Mouse (Mus musculus) midbrain, embryonic 14.5 days (tissue): ENCODE data around the gene Ak5. TPM values are rescaled to one million over a fixed set of nuclear protein-coding genes. Genes with fewer than 3 reads are reported as not detected.
A peak's percentile ranks its signal among the peaks of the same experiment; 100 is the strongest.

Experiments used
- ATAC-seq: fragments of 200-750 bp; cut with Nextera tagmentation; 2 replicates; pipeline ENCODE4 v1.8.0; 2017; ENCODE audit warnings: moderate number of reproducible peaks, moderate library complexity; ENCODE audit not compliant: low FRiP score, low TSS enrichment
- DNase-seq: peaks from one replicate; pipeline ENCODE4 v3.0.0-alpha.2; 2015
- H3K27ac ChIP-seq: fragments of 300-500 bp; sonication (generic); replicated peaks from 2 replicates; pipeline ENCODE4 v1.5.1; 2014; ENCODE audit warnings: mild to moderate bottlenecking, low read depth, low read length, moderate library complexity
- H3K27me3 ChIP-seq: fragments of 300-500 bp; sonication (generic); 2 replicates; pipeline ENCODE4 v1.6.1; 2014; ENCODE audit warnings: low read length, control low read depth, mixed read lengths; ENCODE audit not compliant: control insufficient read depth, insufficient read depth
- H3K36me3 ChIP-seq: fragments of 300-500 bp; sonication (generic); 2 replicates; pipeline ENCODE4 v1.6.1; 2014; ENCODE audit warnings: low read length, control low read depth; ENCODE audit not compliant: control insufficient read depth, insufficient read depth
- H3K4me1 ChIP-seq: fragments of 300-500 bp; sonication (generic); 2 replicates; pipeline ENCODE4 v1.6.1; 2014; ENCODE audit warnings: mild to moderate bottlenecking, antibody characterized with exemption, low read length, control low read depth; ENCODE audit not compliant: control insufficient read depth, insufficient read depth
- H3K4me2 ChIP-seq: fragments of 300-500 bp; sonication (generic); 2 replicates; pipeline ENCODE4 v1.6.1; 2014; ENCODE audit warnings: mild to moderate bottlenecking, low read length, moderate library complexity
- H3K4me3 ChIP-seq: fragments of 300-500 bp; sonication (generic); replicated peaks from 2 replicates; pipeline ENCODE4 v1.5.1; 2014; ENCODE audit warnings: low read depth, low read length
- H3K9ac ChIP-seq: fragments of 300-500 bp; sonication (generic); replicated peaks from 2 replicates; pipeline ENCODE4 v1.6.1; 2014; ENCODE audit warnings: mild to moderate bottlenecking, low read length, moderate library complexity
- H3K9me3 ChIP-seq: fragments of 300-500 bp; sonication (generic); 2 replicates; pipeline ENCODE4 v1.6.1; 2016; ENCODE audit warnings: low read length, control low read depth, mixed read lengths; ENCODE audit not compliant: control insufficient read depth
- WGBS: fragments of 180-500 bp; shearing (Covaris S2); extraction: QIAGEN DNeasy Blood & Tissue Kit; methylation state at CpG from one replicate; pipeline ENCODE4 v1.1.7; 2014; 5-methylcytosine and 5-hydroxymethylcytosine counted together
- polyA plus RNA-seq: library from polyadenylated mRNA; unstranded; fragments of >200 nt; fragmentation: Nextera tagmentation; extraction: Ambion mirVana; gene quantifications from 2 replicates; pipeline ENCODE4 v1.2.1, GENCODE M21; 2014

Gene Ak5
- polyA plus RNA-seq, 1 experiment from 2014 or later = 9.2 TPM

- ATAC-seq (peak; percentile 54), DNase-seq (peak; percentile 72)
- no peaks in the 10 kb centered on the region for H3K9me3 ChIP-seq
- H3K36me3 ChIP-seq = no peaks in the 10 kb centered on the region
- H3K27me3 ChIP-seq = no peaks in the 10 kb centered on the region
- peak overlapping the region; percentile 9; the same call in 1 of the 2 replicates for H3K9ac ChIP-seq
- H3K4me3 ChIP-seq = peak overlapping the region; percentile 20
- H3K4me1 ChIP-seq = peaks cover 7% of the 10 kb centered on the region; the same call in 1 of the 2 replicates
- no peak overlapping the region for H3K27ac ChIP-seq
- WGBS = 5% methylated on average over 23 of the region's 23 CpGs
- peak overlapping the region; percentile 51 for H3K4me2 ChIP-seq
Measured at GRCm38 (mm10) chr3:152477796-152478527, 190.2 kb downstream of the Ak5 start.

GRCm38 (mm10) chr3:152475894-152476293 lies 192.3 kb downstream of the Ak5 start:
- no peaks in the 10 kb centered on the region for H3K36me3 ChIP-seq
- no peak overlapping the region for H3K9ac ChIP-seq
- DNase-seq (no peak), ATAC-seq (no peak)
- no peak overlapping the region for H3K4me3 ChIP-seq
- H3K27ac ChIP-seq = no peak overlapping the region
- no peaks in the 10 kb centered on the region for H3K27me3 ChIP-seq
- H3K9me3 ChIP-seq = no peaks in the 10 kb centered on the region
- WGBS = 97% methylated on average over 3 of the region's 3 CpGs
- peaks cover 7% of the 10 kb centered on the region; the same call in 1 of the 2 replicates for H3K4me1 ChIP-seq
- no peak overlapping the region for H3K4me2 ChIP-seq

GRCm38 (mm10) chr3:152475278-152475669 lies 192.9 kb downstream of the Ak5 start:
- Histone ChIP-seq H3K4me1 (peaks cover 7% of the 10 kb centered on the region; the same call in 1 of the 2 replicates), H3K27me3 (no peaks in the 10 kb centered on the region), H3K27ac (no peak overlapping the region), H3K36me3 (no peaks in the 10 kb centered on the region), H3K9me3 (no peaks in the 10 kb centered on the region), H3K4me3 (no peak overlapping the region), H3K4me2 (no peak overlapping the region), H3K9ac (no peak overlapping the region)
- DNase-seq = no peak
- ATAC-seq = no peak
- 86% methylated on average over 1 of the region's 1 CpGs for WGBS

- no peak for ATAC-seq
- peaks cover 7% of the 10 kb centered on the region; the same call in 1 of the 2 replicates for H3K4me1 ChIP-seq
- WGBS = 60% methylated on average over 15 of the region's 15 CpGs
- peak; percentile 83 for DNase-seq
- H3K36me3 ChIP-seq = no peaks in the 10 kb centered on the region
- no peak overlapping the region for H3K4me2 ChIP-seq
- H3K27ac ChIP-seq = no peak overlapping the region
- no peak overlapping the region for H3K9ac ChIP-seq
- H3K4me3 ChIP-seq = no peak overlapping the region
- no peaks in the 10 kb centered on the region for H3K27me3 ChIP-seq
- no peaks in the 10 kb centered on the region for H3K9me3 ChIP-seq
Measured at GRCm38 (mm10) chr3:152474582-152475277, 193.4 kb downstream of the Ak5 start.

- Histone ChIP-seq H3K9me3 (no peaks in the 10 kb centered on the region), H3K4me2 (no peak overlapping the region), H3K27ac (no peak overlapping the region), H3K9ac (no peak overlapping the region), H3K4me1 (no peaks in the 10 kb centered on the region), H3K27me3 (no peaks in the 10 kb centered on the region), H3K4me3 (no peak overlapping the region), H3K36me3 (no peaks in the 10 kb centered on the region)
- DNase-seq = no peak
- WGBS = 90% methylated on average over 16 of the region's 16 CpGs
- ATAC-seq = no peak
Measured at GRCm38 (mm10) chr3:152472676-152473075, 195.5 kb downstream of the Ak5 start.

- 90% methylated on average over 10 of the region's 10 CpGs for WGBS
- no peak for ATAC-seq
Measured at GRCm38 (mm10) chr3:152470347-152470746, 197.8 kb downstream of the Ak5 start.

GRCm38 (mm10) chr3:152469423-152470200 lies 198.5 kb downstream of the Ak5 start:
- Histone ChIP-seq H3K27ac (no peak overlapping the region), H3K4me1 (no peaks in the 10 kb centered on the region), H3K4me2 (no peak overlapping the region), H3K36me3 (no peaks in the 10 kb centered on the region), H3K27me3 (no peaks in the 10 kb centered on the region), H3K9me3 (no peaks in the 10 kb centered on the region), H3K9ac (no peak overlapping the region), H3K4me3 (no peak overlapping the region)
- DNase-seq = no peak
- no peak for ATAC-seq
- 81% methylated on average over 18 of the region's 18 CpGs for WGBS

More at GRCm38 (mm10) chr3:152470347-152470746, 197.8 kb downstream of the Ak5 start:
- no peak overlapping the region for H3K27ac ChIP-seq
- no peak overlapping the region for H3K4me2 ChIP-seq
- DNase-seq = no peak
- no peaks in the 10 kb centered on the region for H3K27me3 ChIP-seq
- no peaks in the 10 kb centered on the region for H3K36me3 ChIP-seq
- no peak overlapping the region for H3K9ac ChIP-seq
- H3K9me3 ChIP-seq = no peaks in the 10 kb centered on the region
- H3K4me3 ChIP-seq = no peak overlapping the region
- no peaks in the 10 kb centered on the region for H3K4me1 ChIP-seq

GRCm38 (mm10) chr3:152468569-152469041 lies 199.6 kb downstream of the Ak5 start:
- ATAC-seq (no peak), DNase-seq (no peak)
- Histone ChIP-seq H3K4me1 (no peaks in the 10 kb centered on the region), H3K9me3 (no peaks in the 10 kb centered on the region), H3K9ac (no peak overlapping the region), H3K27me3 (no peaks in the 10 kb centered on the region), H3K27ac (no peak overlapping the region), H3K4me2 (no peak overlapping the region), H3K36me3 (no peaks in the 10 kb centered on the region), H3K4me3 (no peak overlapping the region)
- WGBS = 90% methylated on average over 12 of the region's 12 CpGs
